Mouse (Mus musculus) mouse embryonic stem cell (cell line): ENCODE data around the gene Tbx5.

Experiments
- in situ Hi-C, 2 experiments: fragments of 300-500 bp; cut with MboI; formaldehyde crosslinking; loops; 1 replicate in 1 of 2; 3 replicates in 1 of 2; pipeline ENCODE4 v1.14.3; 2019 to 2020; ENCODE audit warnings: low sequenced_read_pairs in 2 of 2, low pct_unique_long_range_greater_than_20kb in 1 of 2, mixed read lengths in 1 of 2; ENCODE audit not compliant: unreplicated experiment in 1 of 2

Tbx5 gene

GRCm38 (mm10) chr5:119832479-119832796, at the start of gene Tbx5:
Tbx5 (plus strand) TSS chr5:119832668.
- in situ Hi-C loops: no loop called here

DNA sequence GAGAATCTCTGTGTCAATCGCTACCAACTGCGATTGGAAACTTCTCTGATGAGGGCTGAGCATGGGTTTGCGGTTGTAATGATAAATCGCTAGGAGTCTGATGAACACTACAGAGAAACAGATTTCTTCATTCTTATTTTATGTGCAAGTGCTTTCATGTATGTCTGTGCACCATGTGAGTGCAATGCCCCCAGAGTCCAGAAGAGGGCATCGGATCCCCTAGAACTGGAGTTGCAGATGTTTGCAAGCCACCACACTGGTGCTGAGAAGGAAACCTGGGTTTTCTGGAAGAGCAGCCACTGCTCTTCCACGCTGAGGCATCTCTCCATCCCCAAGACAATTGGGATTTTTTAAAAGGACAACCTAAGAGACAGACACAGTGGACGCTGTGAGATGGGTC, 46.5 kb upstream of the Tbx5 start:
- in situ Hi-C loops: loop anchor here (10.0 kb wide), 1 partner anchor 309 kb away; no protein-coding TSS in a partner anchor

- in situ Hi-C loops: no loop called here
These were observed 40.8 kb upstream of the Tbx5 start for GRCm38 (mm10) chr5:119791664-119792063.

GRCm38 (mm10) chr5:119793972-119794371, 38.5 kb upstream of the Tbx5 start:
- in situ Hi-C loops: no loop called here

GRCm38 (mm10) chr5:119795376-119795775, 37.1 kb upstream of the Tbx5 start:
- in situ Hi-C loops: no loop called here

DNA sequence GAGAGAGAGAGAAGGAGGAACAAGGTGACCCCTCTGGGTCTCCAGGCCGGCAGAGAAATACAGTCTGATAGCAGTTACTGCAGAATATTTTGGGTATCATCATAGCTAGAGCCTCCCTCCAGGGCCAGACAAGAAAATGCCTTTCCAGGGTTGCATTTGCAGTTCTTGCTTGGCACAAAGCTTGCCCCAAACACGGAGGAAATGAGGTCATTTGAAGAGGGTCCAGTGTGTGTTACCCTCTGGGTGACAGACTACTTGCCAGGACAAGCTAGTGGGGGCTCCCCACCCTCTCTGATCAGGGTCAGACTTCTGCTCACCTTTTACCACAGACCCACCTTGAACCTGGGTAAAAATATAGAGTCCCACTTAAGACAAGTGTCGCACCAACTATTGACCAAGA, 36.7 kb upstream of the Tbx5 start:
- in situ Hi-C loops: no loop called here

DNA sequence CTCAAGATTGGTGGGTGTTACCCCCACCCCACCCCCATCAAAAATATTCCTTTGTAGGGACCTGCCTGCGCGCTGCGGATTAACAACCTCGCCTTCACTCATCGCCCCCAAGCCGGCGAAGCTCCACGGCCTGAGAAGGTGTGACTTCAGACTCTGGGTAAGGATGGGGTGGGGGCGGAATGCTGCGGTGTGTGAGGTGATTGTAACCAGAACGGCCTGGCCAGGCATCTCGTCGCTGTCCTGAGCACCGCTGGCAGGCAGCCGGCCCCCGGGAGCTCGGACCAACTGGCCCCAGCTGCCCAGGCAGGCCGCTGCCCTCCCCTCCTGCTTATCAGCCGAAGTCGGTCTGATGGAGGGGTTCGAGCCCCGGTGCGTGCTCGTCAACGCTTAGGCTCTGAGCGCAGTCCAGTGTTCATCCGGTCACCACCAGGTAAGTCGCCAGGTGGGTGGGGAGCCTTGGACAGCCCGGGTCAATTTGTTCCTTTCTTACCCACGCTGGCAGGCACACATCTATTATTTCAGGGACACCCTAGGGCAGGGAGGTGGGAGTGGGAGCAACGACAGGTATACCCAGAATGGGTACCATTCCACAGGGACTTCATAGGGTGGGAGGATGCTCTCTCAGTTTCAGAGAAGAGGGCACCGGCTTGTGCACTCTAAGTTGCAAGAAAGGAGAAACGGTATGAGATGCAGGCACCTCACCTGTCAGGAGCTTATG, 35.9 kb upstream of the Tbx5 start:
- in situ Hi-C loops: no loop called here

GRCm38 (mm10) chr5:119797580-119798150, 34.8 kb upstream of the Tbx5 start:
- in situ Hi-C loops: no loop called here

GRCm38 (mm10) chr5:119798261-119798660, 34.2 kb upstream of the Tbx5 start:
- in situ Hi-C loops: no loop called here

DNA sequence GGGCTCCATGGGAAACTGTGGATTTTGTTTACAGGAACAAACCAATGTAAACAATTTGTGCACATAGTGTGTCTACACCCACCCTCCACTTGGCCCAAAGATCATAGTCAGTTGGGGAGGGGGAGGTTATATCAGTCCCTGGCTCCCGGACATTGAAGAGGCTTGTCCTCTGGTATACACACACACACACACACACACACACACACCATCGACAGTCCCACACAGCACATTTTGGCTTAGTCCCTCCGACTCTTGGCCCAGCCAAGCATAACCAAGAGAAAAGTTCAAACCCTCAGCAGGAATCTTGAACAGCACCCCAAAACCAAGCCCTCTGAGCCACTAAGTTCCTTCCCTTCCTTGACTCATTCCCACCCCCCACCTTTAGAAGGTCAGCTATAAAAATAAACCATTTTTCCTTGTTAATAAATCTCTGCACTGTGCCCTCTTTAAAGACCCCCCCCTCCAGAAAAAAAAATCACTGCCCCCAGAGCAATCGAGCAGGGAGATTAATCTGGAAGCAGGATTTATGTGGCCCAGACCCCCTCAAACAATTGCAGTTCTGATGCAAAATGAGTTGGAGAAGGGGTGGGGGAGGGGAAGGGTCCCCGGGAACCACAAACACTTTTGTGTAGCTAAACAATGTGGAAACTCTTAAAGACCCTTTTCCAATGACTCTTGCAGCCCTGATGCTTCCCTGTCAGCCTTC, 33.6 kb upstream of the Tbx5 start:
- in situ Hi-C loops: no loop called here

DNA sequence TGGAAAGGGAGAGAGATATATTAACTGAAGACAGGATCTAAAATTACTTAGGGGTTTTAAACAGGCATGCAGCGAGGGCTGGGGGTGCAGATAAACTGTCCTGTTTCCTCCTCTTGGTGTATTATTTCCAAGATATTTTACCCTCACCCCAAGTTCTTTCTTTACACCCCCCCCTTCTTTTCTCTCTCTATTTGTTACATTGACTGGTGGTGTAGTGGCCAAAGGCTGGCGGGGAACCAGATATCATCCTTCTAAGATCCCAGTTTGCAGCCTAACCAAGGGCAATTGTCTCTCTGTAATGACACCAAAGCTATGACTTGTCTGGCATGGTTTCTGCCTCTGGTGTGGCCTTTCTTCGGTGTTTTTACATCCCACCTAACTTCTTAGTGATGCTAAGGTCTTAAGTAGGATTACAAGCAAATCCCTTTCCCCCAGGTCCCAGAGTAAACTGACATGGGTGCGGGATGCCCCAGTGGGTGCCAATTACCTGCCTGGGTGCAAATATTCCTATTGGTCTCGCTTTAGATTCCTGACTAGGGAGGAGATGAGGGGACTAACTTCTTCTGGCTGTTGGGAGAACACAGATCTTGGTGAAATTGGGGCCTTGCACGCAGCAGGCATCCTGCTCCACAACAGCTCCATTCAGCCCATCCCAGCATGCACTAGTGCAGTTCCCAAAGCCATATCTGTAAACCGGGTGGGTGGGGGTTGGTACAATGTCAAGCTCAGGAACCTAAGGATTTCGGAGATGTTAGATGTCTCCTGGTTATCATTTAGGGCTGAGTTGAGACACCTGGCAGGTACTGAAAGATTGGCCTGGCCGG, 32.8 kb upstream of the Tbx5 start:
- in situ Hi-C loops: no loop called here

DNA sequence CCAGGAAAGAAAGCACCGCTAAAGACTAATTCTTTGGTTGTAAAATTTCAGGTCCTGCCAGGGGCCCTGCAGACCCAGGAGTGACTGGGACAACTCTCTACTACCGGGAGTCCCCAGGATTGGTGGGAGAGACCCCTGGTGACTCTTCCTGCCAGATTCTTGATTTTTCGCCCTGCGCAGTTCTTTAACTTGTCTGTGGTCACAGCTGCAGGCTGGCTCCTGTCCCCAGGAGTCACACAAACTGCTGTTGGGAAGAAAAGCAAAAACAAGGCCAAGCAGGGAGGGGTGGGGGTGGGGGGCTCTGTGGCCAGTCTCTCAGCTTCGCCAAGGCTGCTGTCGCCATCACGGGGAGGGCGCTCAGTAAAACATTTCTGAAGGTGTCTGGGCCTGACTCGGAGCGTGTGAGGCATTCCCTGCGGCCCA, 32.2 kb upstream of the Tbx5 start:
- in situ Hi-C loops: no loop called here

GRCm38 (mm10) chr5:119802617-119803410, 29.7 kb upstream of the Tbx5 start:
- in situ Hi-C loops: no loop called here

DNA sequence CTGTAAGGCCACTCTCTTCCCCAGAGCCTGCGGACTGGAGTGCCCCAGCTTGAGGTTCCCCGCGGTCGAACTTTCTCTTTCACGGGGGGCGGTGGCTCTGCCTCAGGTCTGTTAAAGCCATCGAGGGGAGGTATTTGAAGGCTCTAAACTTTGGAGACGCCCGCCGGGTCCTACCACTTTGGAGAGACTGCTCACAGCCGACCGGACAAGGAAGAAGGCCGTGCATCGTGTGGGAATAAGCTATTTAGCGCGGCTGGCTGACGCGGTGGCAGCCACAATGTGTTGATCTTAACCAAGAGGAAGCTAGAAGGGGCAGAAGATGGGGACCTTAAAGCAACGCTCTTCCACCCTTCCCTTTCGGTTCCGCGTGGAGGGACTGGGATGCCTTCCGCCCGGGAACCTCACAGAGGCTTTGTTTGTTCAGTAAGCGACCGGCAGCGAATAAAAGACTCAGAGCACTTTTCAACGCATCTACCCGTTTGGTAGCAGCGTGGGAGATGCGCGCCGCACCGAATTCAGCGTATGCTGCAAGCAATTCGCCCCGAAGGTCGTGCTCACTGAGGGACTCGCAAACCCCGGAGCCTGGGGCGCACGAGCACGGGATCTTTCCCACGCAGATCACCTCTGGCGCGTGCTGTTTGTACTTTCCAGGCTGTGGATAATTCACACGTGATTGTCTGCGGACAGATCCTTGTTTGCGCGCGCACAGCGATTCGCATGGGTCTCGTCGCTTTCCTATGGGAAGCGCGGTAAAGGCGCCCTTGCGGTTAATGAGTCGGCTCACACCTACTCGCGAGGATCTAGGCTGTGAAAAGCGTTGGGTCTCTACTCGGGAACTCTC, 28.8 kb upstream of the Tbx5 start:
- in situ Hi-C loops: no loop called here

DNA sequence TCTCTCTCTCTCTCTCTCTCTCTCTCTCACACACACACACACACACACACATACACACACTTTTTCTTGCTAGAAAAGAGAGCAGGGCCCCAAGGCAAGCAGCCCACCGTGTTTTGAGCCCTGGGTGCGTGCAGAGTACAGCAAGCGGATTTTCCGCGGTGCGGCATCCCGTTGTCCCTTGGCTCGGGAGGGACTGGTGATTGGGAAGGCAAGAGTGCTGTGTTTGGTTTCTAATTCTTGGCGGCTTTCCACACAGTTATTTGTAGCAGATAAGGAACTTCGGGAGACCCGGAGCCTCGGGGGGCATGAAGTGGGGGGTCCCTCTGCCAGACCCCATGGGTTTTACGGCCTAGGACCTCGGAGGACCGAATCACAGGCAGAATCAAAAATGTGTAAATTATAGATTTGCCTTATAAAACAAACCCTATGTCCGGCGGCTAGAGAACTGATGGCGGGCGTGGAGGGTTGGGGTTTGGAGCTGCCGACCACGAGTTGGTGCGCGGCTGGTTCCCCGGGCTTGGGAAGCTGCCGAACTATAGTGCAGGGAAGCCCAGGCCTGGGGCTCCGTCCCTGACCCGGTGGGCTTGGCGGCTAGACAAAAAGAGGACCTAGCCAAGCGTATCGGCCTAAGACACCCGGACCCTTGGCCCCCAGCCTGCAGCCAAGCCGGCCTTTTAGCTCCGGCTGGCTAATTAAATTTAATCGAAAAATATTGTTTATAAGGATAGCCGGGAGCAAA, 28.0 kb upstream of the Tbx5 start:
- in situ Hi-C loops: no loop called here

DNA sequence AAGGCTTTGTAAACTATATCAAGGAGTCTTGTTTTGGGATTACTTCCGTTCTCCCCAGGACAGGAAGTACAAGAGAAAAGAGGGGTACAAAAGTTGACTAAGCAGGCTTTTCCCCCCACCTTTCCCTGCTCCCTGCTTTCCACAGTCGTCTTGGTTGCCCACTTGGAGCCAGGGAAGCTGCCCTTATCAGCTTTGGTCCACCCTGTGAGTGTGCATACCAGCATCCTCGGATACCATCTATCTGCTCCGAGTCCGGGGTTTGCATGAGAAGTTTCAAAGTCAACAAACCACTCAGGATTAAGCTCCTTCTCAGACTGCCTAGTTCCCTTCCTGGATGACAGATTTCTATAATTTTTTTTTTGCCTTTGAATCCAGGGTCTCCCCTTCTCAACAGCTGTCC, 26.8 kb upstream of the Tbx5 start:
- in situ Hi-C loops: no loop called here

DNA sequence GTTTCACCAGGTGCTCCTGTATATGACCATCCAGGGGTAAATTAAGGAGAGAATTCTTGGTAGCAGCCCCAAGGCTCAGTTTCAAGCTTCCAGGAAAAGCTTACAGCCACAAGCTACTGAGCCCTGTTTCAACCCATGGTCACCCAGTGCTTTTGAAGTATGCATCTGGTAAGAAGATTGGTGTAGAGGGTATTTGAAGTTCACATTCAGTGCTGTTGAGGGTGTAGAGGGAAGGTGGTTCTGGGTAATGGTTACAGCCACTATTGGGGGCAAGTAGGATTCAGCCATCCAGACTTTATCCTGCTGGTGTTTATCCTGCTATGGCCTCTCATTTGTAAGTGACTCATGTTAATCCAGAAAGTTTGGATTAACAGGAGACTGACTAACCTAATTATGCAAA, 26.0 kb upstream of the Tbx5 start:
- in situ Hi-C loops: no loop called here
